Mouse (Mus musculus) cortical plate, adult 2 months (tissue): Measurements from ENCODE around the gene Ufsp1. TPM values are rescaled to one million over a fixed set of nuclear protein-coding genes. Genes with fewer than 3 reads are reported as not detected.
"Not testable (repeated sequence)": the region's sequence is repeated elsewhere in the genome, so short reads cannot be mapped to it uniquely, and the experiment has no call there.

Experiments
- H3K27ac ChIP-seq: fragments of 200-500 bp; 2 replicates; pipeline ENCODE4 v1.5.1; 2012; ENCODE audit warnings: low read length, control low read depth, inconsistent platforms; ENCODE audit not compliant: insufficient read depth
- H3K4me1 ChIP-seq: fragments of 200-500 bp; 2 replicates; pipeline ENCODE4 v1.6.1; 2011; ENCODE audit warnings: low read length; ENCODE audit not compliant: control insufficient read depth, insufficient read depth
- H3K4me3 ChIP-seq: fragments of 200-500 bp; 2 replicates; pipeline ENCODE4 v1.5.1; 2011; ENCODE audit warnings: mild to moderate bottlenecking, low read length, control low read depth; ENCODE audit not compliant: insufficient read depth
- CTCF ChIP-seq: fragments of 200-500 bp; IDR thresholded peaks from 2 replicates; pipeline ENCODE4 v1.5.1; 2011; ENCODE audit warnings: mild to moderate bottlenecking, control low read depth, low read length; ENCODE audit not compliant: insufficient read depth; ENCODE audit errors: extremely low read depth
- POLR2A ChIP-seq: fragments of 200-500 bp; IDR thresholded peaks from 2 replicates; pipeline ENCODE4 v1.6.1; 2011; ENCODE audit warnings: mild to moderate bottlenecking, low read length, control low read depth; ENCODE audit not compliant: insufficient read depth; ENCODE audit errors: extremely low read depth
- polyA plus RNA-seq: library from polyadenylated mRNA; depleted of rRNA; stranded (reverse); fragments of >200 nt; gene quantifications from 2 replicates; pipeline ENCODE4 v1.2.3, GENCODE M21; 2012; rRNA removed

Ufsp1 gene
- 13.3 and 14.1 TPM in 2 replicates for polyA plus RNA-seq

DNA sequence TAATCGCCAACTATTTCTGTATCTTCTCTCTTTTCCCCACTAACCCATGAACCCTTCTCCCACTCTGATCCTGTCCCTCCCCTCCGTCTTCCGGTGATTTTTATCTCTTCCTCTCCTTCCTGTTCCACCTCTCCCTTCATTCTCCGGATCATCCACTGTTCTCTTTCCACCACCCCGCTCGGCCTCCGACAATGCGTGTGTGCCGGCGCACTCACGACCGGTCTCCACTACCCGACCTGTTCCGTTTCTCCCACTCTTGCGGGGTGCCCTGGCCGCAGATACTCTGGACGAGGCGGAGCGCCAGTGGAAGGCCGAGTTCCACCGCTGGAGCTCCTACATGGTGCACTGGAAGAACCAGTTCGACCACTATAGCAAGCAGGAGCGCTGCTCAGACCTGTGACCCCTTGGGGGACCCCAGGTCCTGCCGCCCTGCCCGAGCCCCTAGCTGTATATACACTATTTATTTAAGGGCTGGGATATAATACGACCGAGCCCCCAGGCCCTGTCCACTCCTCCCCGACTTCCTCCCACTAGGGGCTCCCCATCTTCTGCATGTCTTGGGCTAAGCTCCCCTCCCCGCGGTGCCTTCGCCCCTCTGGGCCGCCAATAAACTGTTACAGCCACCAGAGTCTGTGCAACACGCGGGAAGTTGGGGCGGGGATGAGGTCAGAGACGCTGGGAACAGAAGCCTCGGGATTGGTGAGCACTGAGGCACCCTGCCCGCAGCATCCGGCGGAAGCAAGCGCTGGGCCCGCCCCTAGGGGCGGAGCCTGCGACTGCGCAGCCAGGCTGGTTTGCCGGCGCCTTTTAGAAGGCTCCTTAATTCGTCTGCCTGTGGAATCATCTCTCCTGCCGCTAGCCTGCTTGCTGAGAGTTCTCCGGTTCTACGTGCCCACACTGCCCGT lies at the start of gene Ufsp1:
Ufsp1 (plus strand) TSS at position 791 of the 905 bp plus-strand sequence.
- Histone ChIP-seq H3K27ac (peak within 1 kb of the TSS; percentile 53), H3K4me3 (peak within 1 kb of the TSS; percentile 54), H3K4me1 (no peaks in the 10 kb centered on the region)
- TF ChIP-seq POLR2A, result peak; percentile 87; the same call in 1 of the 2 replicates
- TF ChIP-seq CTCF, result no peak

DNA sequence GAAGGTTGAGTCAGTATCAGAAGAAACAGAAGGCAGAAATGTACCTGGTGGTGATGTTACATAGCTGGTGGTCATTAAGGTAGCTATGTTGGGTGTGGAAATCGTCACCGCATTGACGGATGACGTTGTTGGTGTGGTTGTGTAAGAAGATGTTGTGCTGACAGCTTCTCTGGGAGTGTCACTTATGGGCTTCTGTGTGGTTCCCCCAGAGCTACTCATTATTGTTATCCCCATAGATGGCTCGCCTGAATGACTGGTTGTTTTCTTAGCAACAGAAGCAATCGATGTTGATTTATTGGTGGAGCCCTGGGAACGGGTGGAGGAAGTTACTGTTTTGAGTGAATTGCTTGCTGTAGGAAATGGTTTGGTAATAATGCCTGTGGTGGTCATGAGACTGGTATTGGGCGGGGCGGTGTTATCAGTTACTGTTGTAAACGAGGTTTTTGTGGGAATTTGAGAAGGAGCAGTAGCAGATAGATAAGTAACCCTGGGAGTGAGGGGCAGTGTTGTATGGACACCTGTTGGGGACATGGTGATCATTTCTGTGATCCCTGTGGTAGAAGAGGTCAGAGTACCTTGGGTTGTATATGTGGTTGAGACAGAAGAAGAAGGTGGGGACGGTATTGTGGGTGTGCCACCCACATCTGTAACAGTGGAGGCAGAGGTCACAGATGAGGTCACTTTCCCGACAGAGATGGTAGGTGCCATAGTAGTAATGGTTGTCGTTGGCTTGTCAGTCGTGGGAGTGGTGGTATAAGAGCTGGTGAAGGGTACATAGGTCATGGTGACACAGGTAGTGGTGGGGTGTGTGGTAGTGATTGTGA lies 30.3 kb upstream of the Ufsp1 start:
- Histone ChIP-seq H3K27ac (no peak overlapping the region), H3K4me3 (no peak overlapping the region), H3K4me1 (no peaks in the 10 kb centered on the region)
- TF ChIP-seq CTCF (no peak), POLR2A (no peak)

DNA sequence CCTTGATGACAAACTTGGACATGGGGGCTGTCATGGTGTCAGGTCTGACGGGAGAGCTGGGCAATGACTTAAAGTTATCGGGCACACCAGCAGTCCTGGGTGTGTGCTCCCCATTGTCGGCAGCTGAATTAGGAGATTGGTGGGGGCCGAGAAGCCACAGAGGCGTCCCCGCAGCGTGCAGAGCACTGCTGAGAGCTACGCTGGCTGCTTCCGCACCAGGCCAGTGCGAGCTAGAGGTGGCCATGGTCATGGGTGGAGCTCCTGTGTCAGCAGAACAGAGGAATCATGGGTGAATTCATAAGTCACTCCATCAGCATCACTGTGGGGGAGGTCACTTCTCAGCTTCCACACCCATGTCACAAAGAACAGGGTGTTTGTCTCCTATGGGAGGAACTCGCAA lies 29.6 kb upstream of the Ufsp1 start:
- TF ChIP-seq POLR2A, result no peak
- no peak for TF ChIP-seq CTCF
- H3K27ac ChIP-seq, result no peak overlapping the region
- H3K4me3 ChIP-seq, result no peak overlapping the region
- H3K4me1 ChIP-seq, result no peaks in the 10 kb centered on the region

DNA sequence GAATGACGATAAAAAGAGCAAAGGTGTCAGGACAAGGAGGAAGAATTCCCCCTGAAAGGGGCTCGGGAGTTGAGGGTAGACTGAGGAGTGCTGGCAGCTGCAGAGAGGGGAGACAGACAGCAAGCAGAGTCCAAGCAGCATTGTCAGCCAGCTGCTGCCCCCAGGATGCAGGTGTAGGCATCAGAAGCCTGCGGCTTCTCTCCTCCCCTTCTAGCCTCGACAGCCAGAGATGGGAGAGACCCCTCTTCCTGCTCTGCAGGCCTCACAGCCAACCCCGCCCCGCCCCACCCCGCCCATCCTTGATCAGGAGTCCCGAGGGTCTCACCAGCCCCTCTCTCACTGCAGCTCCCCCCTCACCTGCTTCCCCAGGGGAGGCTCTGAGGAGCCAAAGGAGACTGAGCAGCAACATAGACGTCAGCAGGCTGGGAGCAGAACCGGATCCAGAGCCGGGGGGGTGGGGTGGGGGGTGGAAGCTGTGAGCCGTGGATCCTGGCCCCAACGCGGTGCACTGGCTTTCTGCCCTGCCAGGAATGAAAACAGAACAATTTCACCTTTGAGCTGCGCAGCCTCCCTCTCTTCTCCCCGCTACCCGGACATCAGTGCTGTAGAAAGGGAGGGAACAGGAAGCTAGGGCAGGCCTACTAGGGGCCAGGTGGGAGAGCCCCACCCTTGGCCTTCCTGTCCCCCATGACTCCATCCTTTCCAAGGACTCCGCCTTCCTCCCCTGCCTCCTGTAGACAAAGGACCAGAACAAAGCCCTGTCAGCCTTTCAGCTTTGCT lies 26.1 kb upstream of the Ufsp1 start:
- Histone ChIP-seq H3K27ac (no peak overlapping the region), H3K4me1 (no peaks in the 10 kb centered on the region), H3K4me3 (0 out of 2 replicates have a peak overlapping the region, but pooled peaks have one; percentile 4)
- TF ChIP-seq POLR2A (no peak), CTCF (no peak)

DNA sequence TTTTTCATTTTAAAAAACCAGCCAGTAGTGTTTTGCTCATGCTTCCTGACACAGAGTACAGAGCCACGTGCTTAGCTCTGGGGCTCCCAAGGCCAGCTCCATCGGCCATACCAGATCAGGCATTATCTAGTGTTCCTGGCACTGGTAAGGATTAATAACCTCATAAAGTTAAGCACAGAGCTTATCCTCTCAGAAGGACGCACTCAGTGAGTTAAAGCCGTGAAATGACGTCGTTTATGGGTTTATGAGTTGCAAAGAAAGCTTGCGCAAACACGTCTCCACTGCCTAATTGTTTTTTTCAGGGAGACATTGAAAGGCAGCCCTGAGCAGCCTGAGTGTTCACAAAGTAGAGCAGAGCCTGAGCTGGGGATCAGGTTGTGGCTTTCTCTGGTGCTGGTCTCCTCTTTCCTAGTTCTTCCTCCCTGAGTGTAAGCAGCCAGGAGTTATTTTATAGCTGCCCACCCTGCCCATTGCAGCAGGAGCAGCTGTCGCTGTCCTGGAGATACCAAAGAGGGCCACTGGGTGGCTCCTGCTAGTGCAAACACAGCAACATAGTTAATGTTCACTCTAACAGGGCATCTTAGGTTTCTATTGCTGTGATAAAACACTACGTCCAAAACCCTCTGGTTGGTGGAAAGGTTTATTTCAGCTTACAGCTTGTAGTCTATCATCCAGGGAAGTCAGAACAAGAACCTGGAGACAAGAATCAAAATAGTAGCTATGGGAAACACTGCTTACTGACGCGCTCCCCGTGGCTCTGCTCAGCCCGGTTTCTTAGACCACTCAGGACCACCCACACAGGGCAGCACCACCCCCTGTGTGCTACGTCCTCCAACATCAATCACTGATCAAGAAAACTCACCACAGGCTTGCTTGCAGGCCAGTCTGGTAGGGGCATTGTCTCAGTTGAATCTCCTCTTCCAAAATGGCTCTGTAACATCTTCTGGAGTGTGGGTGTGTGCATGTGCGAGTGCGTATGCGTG lies 16.8 kb upstream of the Ufsp1 start:
- no peak overlapping the region for H3K4me3 ChIP-seq
- no peak overlapping the region for H3K27ac ChIP-seq
- TF ChIP-seq POLR2A (no peak), CTCF (peak; percentile 47)
- H3K4me1 ChIP-seq, result no peaks in the 10 kb centered on the region

DNA sequence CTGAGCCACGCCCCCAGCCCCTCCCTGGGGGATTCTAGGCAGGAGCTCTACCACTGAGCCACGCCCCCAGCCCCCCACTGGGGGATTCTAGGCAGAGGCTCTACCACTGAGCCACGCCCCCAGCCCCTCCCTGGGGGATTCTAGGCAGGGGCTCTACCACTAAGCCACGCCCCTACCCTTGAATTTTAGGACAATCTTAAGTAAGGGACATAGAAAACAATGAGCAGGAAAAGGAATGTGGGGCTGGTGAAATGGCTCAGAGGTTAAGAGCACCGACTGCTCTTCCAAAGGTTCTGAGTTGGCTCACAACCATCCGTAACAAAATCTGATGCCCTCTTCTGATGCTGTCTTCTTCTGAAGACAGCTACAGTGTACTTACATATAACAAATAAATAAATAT lies 10.0 kb upstream of the Ufsp1 start:
- not testable (repeated sequence) for H3K4me1 ChIP-seq, H3K4me3 ChIP-seq, H3K27ac ChIP-seq

DNA sequence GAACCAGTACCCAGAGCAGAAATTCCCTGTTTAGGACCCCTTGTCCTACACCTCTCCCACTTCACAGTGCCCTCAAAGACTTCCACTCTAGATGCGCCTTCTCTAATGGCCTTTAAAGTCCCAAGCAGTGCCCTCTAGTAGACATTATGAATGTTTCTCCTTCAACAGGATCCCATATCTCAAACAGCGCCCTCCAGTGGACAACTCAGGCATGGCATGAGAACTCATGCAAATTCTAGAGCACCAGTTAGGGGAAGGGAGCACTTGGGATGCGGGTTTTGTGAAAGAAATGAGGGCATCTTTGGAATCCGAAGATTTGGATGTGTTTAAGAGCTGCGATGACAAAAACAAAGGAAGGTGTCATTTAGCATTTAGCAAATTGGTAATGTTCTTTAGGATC lies 9.4 kb upstream of the Ufsp1 start:
- Histone ChIP-seq H3K4me3 (no peak overlapping the region), H3K4me1 (no peaks in the 10 kb centered on the region), H3K27ac (no peak overlapping the region)
- TF ChIP-seq POLR2A, result no peak
- peak; percentile 52 for TF ChIP-seq CTCF

DNA sequence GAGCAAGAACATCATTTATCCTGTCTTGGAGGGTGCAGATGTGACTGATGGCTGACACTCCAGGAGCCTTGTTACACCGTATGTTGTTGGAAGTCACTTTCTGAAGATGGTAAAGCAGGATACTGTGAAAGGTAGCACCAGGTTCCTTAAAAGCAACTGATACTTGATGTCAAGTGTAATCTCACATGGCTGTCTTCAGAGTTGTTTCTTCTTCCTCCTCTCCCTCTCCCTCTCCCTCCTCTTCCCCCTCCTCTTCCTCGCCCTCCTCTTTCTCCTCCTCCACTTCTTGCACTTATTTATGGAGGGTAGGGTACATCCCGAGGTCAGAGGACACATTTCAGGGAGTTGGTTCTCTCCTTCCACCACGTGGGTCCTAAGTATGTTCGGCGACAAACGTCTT lies 8.4 kb upstream of the Ufsp1 start:
- TF ChIP-seq POLR2A, result no peak
- no peak for TF ChIP-seq CTCF
- H3K4me1 ChIP-seq, result no peaks in the 10 kb centered on the region
- H3K4me3 ChIP-seq, result no peak overlapping the region
- no peak overlapping the region for H3K27ac ChIP-seq

DNA sequence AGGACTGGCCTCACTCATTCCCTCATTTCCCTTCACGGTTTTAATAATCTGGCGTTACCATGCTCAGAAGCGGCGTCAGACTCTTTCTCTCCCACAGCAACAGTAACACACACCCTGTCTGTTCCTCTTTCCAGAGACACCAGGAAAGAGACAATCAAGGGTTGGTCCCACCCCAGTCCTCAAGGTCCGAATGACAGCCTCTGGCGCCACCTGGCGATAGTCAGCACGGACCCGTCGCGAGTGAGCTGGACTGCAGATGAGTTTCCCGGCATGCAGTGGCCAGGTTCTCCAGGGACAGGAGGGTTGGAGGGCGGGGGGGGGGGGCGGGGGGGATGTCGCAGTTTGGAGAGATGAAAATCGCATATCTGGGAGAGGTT lies 7.8 kb upstream of the Ufsp1 start:
- Histone ChIP-seq H3K27ac (no peak overlapping the region), H3K4me1 (no peaks in the 10 kb centered on the region), H3K4me3 (peak overlapping the region; percentile 44; the same call in 1 of the 2 replicates)
- no peak for TF ChIP-seq POLR2A
- peak; percentile 81 for TF ChIP-seq CTCF
